Mouse (Mus musculus): ENCODE data around the gene Tra2b. TPM values are rescaled to one million over a fixed set of nuclear protein-coding genes. Genes with fewer than 3 reads are reported as not detected.
"Not testable (repeated sequence)": the region's sequence is repeated elsewhere in the genome, so short reads cannot be mapped to it uniquely, and the experiment has no call there.

The Tra2b gene
- 105 and 128 TPM in 2 replicates for polyA plus RNA-seq (2011; ENCODE audit: insufficient read depth, insufficient read length, low replicate concordance, missing spikeins)

- peak; percentile 99 for TF ChIP-seq POLR2A (IDR thresholded peaks at IDR 0.05; ENCODE audit: borderline replicate concordance, control insufficient read depth, low read depth, low read length)
- no peak for TF ChIP-seq CTCF (IDR thresholded peaks at IDR 0.05; ENCODE audit: control insufficient read depth, insufficient read depth, low read length)
- Histone ChIP-seq H3K27ac (ENCODE audit: control insufficient read depth, insufficient read depth, low read depth, low read length, poor library complexity) (peak within 1 kb of the TSS; percentile 96), H3K4me3 (replicated peaks; ENCODE audit: control insufficient read depth, low read depth, low read length) (peak within 1 kb of the TSS; percentile 97), H3K4me1 (ENCODE audit: control insufficient read depth, insufficient read depth, low read length) (peaks cover 1% of the 10 kb centered on the region; the same call in 1 of the 2 replicates)
- whole genome bisulfite sequencing: under 1% methylated on average over 38 of the region's 38 CpGs
Observed at GRCm38 (mm10) chr16:22265849-22266376, at the start of gene Tra2b. Gene Tra2b, minus strand, starts transcription at chr16:22266005.

- 14% methylated on average over 1 of the region's 1 CpGs for WGBS
- no peak overlapping the region for H3K4me3 ChIP-seq (replicated peaks; ENCODE audit: control insufficient read depth, low read depth, low read length)
- TF ChIP-seq CTCF (IDR thresholded peaks at IDR 0.05; ENCODE audit: control insufficient read depth, insufficient read depth, low read length) (peak; percentile 53), POLR2A (IDR thresholded peaks at IDR 0.05; ENCODE audit: borderline replicate concordance, control insufficient read depth, low read depth, low read length) (no peak)
- H3K4me1 ChIP-seq (ENCODE audit: control insufficient read depth, insufficient read depth, low read length): no peaks in the 10 kb centered on the region; the same call in 1 of the 2 replicates
- no peak overlapping the region for H3K27ac ChIP-seq (ENCODE audit: control insufficient read depth, insufficient read depth, low read depth, low read length, poor library complexity)
Observed at GRCm38 (mm10) chr16:22310649-22311048, 44.8 kb upstream of the Tra2b start.

- TF ChIP-seq CTCF (IDR thresholded peaks at IDR 0.05; ENCODE audit: control insufficient read depth, insufficient read depth, low read length) (peak; percentile 91), POLR2A (IDR thresholded peaks at IDR 0.05; ENCODE audit: borderline replicate concordance, control insufficient read depth, low read depth, low read length) (no peak)
- Histone ChIP-seq H3K27ac (ENCODE audit: control insufficient read depth, insufficient read depth, low read depth, low read length, poor library complexity) (no peak overlapping the region), H3K4me3 (replicated peaks; ENCODE audit: control insufficient read depth, low read depth, low read length) (no peak overlapping the region), H3K4me1 (ENCODE audit: control insufficient read depth, insufficient read depth, low read length) (no peaks in the 10 kb centered on the region)
- 20% methylated on average over 5 of the region's 5 CpGs for WGBS
Observed at GRCm38 (mm10) chr16:22302606-22303005, 36.8 kb upstream of the Tra2b start.

GRCm38 (mm10) chr16:22301378-22301777 is 35.6 kb upstream of the Tra2b start:
- 42% methylated on average over 3 of the region's 3 CpGs for WGBS

GRCm38 (mm10) chr16:22296901-22297300 is 31.1 kb upstream of the Tra2b start:
- H3K4me3 ChIP-seq (replicated peaks; ENCODE audit: control insufficient read depth, low read depth, low read length): no peak overlapping the region
- no peaks in the 10 kb centered on the region for H3K4me1 ChIP-seq (ENCODE audit: control insufficient read depth, insufficient read depth, low read length)
- TF ChIP-seq POLR2A (IDR thresholded peaks at IDR 0.05; ENCODE audit: borderline replicate concordance, control insufficient read depth, low read depth, low read length) (no peak), CTCF (IDR thresholded peaks at IDR 0.05; ENCODE audit: control insufficient read depth, insufficient read depth, low read length) (no peak)
- H3K27ac ChIP-seq (ENCODE audit: control insufficient read depth, insufficient read depth, low read depth, low read length, poor library complexity): no peak overlapping the region
- WGBS: 64% methylated on average over 6 of the region's 6 CpGs

More at GRCm38 (mm10) chr16:22301378-22301777, 35.6 kb upstream of the Tra2b start:
- no peak for TF ChIP-seq POLR2A (IDR thresholded peaks at IDR 0.05; ENCODE audit: borderline replicate concordance, control insufficient read depth, low read depth, low read length)
- no peak for TF ChIP-seq CTCF (IDR thresholded peaks at IDR 0.05; ENCODE audit: control insufficient read depth, insufficient read depth, low read length)
- no peaks in the 10 kb centered on the region for H3K4me1 ChIP-seq (ENCODE audit: control insufficient read depth, insufficient read depth, low read length)
- no peak overlapping the region for H3K27ac ChIP-seq (ENCODE audit: control insufficient read depth, insufficient read depth, low read depth, low read length, poor library complexity)
- no peak overlapping the region for H3K4me3 ChIP-seq (replicated peaks; ENCODE audit: control insufficient read depth, low read depth, low read length)

- H3K27ac ChIP-seq (ENCODE audit: control insufficient read depth, insufficient read depth, low read depth, low read length, poor library complexity); H3K4me1 ChIP-seq (ENCODE audit: control insufficient read depth, insufficient read depth, low read length); H3K4me3 ChIP-seq (replicated peaks; ENCODE audit: control insufficient read depth, low read depth, low read length): not testable (repeated sequence)
- WGBS: 88% methylated on average over 14 of the region's 14 CpGs
Observed at GRCm38 (mm10) chr16:22294812-22295211, 29.0 kb upstream of the Tra2b start.

GRCm38 (mm10) chr16:22293600-22293999 is 27.8 kb upstream of the Tra2b start:
- no peak for TF ChIP-seq POLR2A (IDR thresholded peaks at IDR 0.05; ENCODE audit: borderline replicate concordance, control insufficient read depth, low read depth, low read length)
- peak; percentile 49 for TF ChIP-seq CTCF (IDR thresholded peaks at IDR 0.05; ENCODE audit: control insufficient read depth, insufficient read depth, low read length)
- 50% methylated on average over 2 of the region's 2 CpGs for WGBS
- Histone ChIP-seq H3K4me1 (ENCODE audit: control insufficient read depth, insufficient read depth, low read length) (no peaks in the 10 kb centered on the region), H3K4me3 (replicated peaks; ENCODE audit: control insufficient read depth, low read depth, low read length) (no peak overlapping the region), H3K27ac (ENCODE audit: control insufficient read depth, insufficient read depth, low read depth, low read length, poor library complexity) (no peak overlapping the region)

GRCm38 (mm10) chr16:22292394-22292793 is 26.6 kb upstream of the Tra2b start:
- no peak overlapping the region for H3K27ac ChIP-seq (ENCODE audit: control insufficient read depth, insufficient read depth, low read depth, low read length, poor library complexity)
- WGBS: 87% methylated on average over 4 of the region's 4 CpGs
- no peaks in the 10 kb centered on the region for H3K4me1 ChIP-seq (ENCODE audit: control insufficient read depth, insufficient read depth, low read length)
- no peak for TF ChIP-seq POLR2A (IDR thresholded peaks at IDR 0.05; ENCODE audit: borderline replicate concordance, control insufficient read depth, low read depth, low read length)
- H3K4me3 ChIP-seq (replicated peaks; ENCODE audit: control insufficient read depth, low read depth, low read length): no peak overlapping the region

GRCm38 (mm10) chr16:22289643-22290042 is 23.8 kb upstream of the Tra2b start:
- no peak for TF ChIP-seq POLR2A (IDR thresholded peaks at IDR 0.05; ENCODE audit: borderline replicate concordance, control insufficient read depth, low read depth, low read length)
- no peak overlapping the region for H3K4me3 ChIP-seq (replicated peaks; ENCODE audit: control insufficient read depth, low read depth, low read length)
- 87% methylated on average over 2 of the region's 2 CpGs for WGBS
- no peaks in the 10 kb centered on the region for H3K4me1 ChIP-seq (ENCODE audit: control insufficient read depth, insufficient read depth, low read length)
- no peak overlapping the region for H3K27ac ChIP-seq (ENCODE audit: control insufficient read depth, insufficient read depth, low read depth, low read length, poor library complexity)

All from bone marrow, adult 2 months (tissue).